Mouse (Mus musculus): ENCODE measurements around the gene Uqcc3. TPM values are rescaled to one million over a fixed set of nuclear protein-coding genes. Genes with fewer than 3 reads are reported as not detected.
A peak's percentile ranks its signal among the peaks of the same experiment; 100 is the strongest.

Gene Uqcc3
- 10 to 100 TPM; 32.3 to 35.6 TPM for total RNA-seq (2021)

DNA sequence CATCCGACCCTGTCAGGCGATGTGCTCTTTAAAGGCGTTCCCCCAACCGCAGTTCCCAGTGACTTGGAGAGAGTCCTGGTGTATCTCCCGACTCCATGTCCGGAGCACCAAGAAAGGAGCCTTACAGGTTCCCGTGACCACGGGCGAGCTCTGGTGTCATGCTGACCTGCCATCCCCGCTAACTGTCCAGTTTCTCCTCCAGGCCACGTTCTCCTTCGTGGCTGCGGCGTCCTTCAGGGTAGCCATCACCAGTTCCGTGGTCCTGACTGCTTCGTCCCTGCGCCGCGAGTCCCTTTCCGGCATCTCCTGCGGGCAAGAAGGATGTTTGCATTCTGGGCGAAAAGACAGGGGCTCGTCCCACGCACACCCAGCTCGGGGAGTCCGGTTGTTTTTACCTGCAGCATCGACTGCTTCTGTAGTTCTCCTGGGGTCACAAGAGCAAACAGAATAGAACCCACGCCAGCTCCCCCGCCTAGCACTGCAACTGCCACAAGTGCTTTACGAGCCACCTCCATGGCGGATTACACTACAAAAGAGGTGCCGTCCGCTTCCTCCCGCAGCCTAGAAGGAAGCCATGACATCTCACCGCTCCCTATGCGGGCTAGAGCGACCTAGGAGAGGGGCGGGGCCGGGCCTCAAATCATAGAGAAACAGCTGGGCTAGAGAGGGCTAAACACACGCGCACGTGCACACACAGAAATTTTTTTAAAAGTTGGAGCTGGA, at the start of gene Uqcc3:
TSS of gene Uqcc3 (minus strand) at position 613 of the 723 bp plus-strand sequence.
- DNase-seq (ENCODE audit: low spot score in 2 of 2), result peak; percentile 89 to 93
- intact Hi-C loops (cut with DNase I), result no loop called here

DNA sequence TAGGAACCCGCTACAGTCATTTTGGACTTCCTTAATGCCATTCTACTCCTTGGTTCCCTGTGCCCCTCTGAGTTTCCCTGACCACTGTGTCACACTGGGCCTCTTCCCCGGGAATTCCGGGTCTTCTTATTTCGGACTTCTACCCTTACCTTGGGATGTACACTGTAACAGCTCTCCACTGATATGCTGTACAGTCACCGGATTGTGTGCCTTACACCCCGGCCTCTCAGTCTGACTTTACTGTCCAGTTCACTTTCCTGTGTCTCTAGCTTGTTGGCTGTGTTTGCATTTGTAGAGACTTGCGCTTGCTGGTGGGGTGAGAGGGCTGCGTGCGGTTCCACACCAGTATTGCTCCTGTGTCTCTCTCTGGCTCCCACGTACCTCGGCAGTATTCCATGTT, 49.4 kb upstream of the Uqcc3 start:
- DNase-seq (ENCODE audit: low spot score in 2 of 2), result no peak
- intact Hi-C loops (cut with DNase I), result no loop called here

DNA sequence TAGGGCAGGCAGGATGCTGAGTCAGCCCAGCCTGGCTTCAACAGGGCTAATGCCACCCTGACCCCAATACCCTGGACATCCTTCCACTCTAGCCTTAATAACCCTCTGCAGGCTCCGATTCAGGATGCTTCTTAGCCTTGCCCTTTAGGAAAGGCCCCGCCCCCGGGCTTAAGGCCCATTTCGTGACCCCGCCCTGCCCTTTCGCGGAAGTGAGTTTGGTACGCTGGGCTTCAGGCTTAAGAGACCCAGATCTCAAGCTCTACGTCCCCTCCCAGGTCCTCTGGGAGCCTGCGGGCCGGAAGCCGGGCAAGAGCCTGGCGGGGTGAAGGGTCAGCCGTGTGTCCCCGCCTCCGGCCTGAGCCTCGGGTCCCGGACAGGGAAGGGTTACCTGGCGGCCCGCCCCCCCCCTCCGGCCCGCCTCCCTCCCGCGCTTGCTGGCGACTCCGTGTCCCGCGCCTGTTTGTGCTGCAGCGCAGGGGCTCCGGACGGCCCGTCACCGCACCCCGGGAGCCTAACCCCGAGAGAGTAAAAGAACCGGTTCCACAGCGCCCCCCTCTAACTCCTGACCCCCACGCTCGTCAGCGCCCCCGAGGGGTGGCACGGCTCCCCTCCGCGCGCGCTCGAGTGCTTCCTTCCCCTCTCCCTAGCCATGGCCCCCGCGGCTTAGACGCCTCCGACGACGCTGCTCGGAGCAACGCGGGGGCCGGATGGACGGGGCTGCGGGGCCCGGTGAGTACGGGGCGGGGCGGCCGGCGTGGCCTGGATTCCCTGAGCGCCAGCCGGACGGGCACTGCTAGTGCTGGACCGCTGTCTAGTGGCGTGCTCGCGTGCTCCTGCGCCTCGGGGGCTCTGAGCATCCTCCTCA, 48.7 kb upstream of the Uqcc3 start, which contains the start of the genes Rom1 and Eml3:
TSS of gene Rom1 (minus strand) at position 133 of the 865 bp plus-strand sequence.
TSS of gene Eml3 (plus strand) at position 329 of the 865 bp plus-strand sequence.
- peak; percentile 49 to 60 for DNase-seq (ENCODE audit: low spot score in 2 of 2)
- intact Hi-C loops (cut with DNase I), result no loop called here

DNA sequence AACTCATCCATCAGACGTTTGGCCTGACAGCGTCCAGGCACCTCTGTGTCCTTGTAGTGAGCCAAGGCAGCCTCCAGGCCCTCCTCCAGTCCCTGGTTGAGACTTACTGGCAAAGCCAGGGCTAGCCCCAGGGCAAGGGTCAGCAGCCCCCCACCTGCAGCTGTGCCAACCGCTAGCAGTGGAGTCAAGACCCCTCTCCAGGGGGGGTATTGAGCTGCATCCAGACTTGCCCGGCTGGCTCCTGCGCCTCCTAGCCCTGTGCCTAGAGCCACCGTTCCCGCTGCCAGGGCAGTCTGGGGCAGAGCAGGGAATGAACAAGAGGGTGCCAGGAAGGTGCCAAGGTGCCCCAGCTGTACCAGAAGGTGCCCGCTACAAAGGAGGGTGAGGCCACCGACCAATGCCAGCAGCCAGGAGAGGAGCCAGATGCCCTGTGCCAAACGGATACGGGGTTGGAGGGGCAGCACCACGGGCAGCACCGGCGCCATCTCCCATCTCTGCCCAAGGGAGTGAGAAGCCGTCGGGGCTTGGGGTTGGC, 48.0 kb upstream of the Uqcc3 start:
- intact Hi-C loops (cut with DNase I), result no loop called here
- DNase-seq (ENCODE audit: low spot score in 2 of 2), result no peak

DNA sequence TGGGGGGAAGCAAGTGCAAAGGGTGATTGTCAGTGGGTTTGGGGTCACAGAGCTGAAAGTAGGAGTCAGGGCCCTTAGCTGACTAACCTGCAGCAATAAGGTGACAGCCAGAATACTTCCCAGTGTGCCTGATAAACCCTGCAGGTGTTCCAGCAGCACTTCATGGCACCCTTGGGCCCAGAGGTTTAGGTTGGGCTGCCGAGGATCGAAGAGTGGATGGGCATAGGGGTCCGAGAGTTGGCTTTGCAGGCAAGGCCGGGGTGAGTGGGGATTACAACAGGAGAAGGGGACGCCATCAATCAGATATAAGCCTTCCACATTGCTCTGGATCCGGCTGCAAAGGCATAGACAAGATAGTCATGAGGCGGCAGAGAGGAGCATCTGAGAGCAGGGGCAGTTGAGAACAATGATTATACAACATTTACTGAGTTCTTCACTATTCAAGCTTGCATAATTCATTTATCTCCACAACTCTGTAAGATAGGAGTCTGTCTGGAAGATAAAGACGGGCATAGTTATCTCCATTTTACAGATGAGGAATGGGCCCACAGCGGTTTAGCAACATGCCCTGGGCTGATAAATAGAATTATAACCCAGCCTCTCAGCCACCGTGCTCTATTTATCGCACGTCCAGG, 47.3 kb upstream of the Uqcc3 start:
- DNase-seq (ENCODE audit: low spot score in 2 of 2), result no peak
- intact Hi-C loops (cut with DNase I), result no loop called here

DNA sequence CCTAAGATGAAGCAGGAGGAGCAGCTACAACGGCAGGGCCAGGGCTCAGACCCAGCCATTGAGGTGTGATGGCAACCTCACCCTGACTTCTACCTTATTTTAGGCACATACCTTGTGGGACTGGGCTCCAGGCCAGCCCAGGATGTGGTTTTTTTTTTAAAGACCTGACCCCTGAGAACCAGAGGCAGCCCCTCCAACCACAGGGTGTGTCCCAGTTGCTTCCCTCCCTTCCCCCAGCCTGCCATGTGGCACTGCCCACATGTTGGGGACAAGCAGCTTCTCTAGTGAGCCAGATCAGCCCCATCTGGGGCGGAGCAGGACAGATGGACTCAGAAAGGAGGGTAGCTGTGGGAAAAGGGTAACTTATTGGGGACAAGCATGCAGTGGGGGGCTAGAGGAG, 46.0 kb upstream of the Uqcc3 start:
- DNase-seq (ENCODE audit: low spot score in 2 of 2), result peak in 1 of 2 experiments; percentile 24
- intact Hi-C loops (cut with DNase I), result no loop called here

DNA sequence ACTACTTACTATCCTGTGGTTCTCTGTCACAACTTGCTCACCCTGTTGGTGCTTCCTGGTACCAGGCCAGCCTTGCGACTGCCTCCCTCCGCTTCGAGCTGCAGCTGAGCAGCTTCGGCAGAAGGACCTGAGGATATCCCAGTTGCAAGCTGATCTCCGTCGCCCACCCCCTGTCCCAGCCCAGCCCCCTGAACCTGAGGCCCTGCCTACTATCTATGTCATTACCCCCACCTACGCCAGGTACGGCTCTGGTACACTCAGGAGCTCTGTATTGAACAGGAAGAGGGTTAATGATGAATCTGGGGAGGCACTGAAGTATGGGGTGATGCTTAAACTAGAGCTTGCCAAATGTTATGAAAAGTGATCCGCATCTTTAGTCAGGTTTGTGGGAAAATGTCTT, 41.0 kb upstream of the Uqcc3 start:
- DNase-seq (ENCODE audit: low spot score in 2 of 2), result no peak
- intact Hi-C loops (cut with DNase I), result no loop called here

DNA sequence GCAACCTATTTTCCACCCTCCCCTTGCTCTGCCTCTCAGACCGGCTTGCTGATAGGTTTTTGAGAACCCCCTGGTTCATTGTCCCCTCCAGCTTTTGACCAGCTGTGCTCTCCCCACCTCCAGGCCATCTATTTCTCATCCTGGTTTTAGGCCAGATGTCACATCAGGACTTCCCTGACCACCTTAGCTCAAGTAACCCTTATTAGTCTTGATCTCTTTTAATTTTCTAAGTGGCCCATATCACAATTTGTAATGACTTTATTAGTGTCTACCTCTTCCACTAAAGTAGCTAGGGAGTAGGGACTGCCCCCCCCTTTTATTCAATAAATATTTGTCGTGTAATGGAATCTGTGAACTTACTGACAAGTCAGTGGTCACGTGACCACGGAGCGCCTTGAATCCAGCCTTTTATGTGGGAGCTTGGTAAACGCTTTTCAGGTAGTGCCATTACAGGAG, 40.1 kb upstream of the Uqcc3 start:
- intact Hi-C loops (cut with DNase I), result no loop called here
- peak; percentile 27 to 35 for DNase-seq (ENCODE audit: low spot score in 2 of 2)

DNA sequence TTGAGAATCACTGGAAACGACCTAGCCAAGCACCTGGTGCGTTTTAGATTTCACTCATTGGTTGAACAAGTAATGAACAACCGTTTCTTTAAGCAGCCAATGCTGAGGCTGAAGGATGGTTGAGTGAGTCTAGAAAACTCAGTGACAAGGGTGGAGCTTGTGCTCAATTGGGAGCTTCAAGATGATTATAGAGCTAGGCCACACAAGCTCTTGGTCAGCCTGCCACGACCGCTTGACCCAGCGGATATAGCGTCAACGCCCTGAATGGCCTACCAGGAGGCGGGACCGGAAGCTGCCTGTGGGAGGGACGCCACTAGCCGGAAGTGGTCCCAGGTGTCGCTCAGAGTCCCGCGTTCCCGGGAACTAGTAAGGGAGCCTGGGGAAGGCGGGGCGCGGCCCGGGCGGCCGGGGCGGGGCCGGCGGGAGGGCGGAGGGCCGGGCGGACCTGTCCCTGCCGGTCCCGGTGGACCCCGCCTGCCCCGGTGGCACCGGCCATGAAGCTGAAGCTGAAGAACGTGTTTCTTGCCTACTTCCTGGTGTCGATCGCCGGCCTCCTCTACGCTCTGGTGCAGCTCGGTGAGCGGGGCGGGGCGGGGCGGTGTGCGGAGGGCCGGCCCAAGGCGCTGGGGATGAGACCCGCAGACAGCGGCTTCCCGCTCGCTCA, 39.5 kb upstream of the Uqcc3 start, which contains the start of gene B3gat3:
TSS of gene B3gat3 (plus strand) at position 302 of the 664 bp plus-strand sequence.
- DNase-seq (ENCODE audit: low spot score in 2 of 2), result peak; percentile 96 to 97
- intact Hi-C loops (cut with DNase I), result no loop called here

DNA sequence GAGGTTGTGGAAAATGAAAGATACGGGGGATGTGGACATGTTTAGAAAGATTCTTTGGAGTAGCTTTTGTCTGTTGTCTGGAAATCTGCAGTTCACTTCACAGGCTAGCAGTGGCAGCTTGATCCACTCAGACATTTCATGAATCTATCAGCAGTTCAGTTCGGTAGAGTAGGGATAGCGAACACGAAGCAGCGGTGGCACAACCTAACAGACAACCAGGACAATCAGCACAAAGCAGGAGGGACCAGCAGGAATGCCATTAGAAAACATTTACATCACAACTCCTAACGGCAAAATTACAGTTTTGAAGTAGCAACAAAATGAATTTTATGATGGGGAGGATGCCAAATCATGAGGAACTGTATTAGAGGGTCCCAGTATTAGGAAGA, 39.0 kb upstream of the Uqcc3 start:
- intact Hi-C loops (cut with DNase I), result no loop called here
- DNase-seq (ENCODE audit: low spot score in 2 of 2), result no peak

DNA sequence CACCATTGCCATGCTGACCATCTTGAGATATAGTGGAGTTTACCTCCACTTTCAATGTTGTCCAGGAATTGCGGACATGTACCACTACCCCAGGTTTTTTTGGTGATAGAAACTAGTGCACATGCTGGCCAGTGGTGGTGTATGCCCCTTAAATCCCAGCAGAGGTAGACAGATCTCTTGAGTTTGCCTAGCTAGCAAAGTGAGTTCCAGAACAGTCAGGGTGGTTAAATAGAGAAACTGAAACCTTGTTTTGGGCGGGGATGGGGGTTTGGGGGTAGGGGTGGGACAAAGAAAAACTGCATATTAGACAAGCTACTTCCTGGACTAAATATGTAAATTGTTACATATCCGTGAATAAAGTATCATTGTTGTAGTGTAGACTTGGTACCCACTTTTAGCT, 38.3 kb upstream of the Uqcc3 start:
- no peak for DNase-seq (ENCODE audit: low spot score in 2 of 2)
- intact Hi-C loops (cut with DNase I), result no loop called here

DNA sequence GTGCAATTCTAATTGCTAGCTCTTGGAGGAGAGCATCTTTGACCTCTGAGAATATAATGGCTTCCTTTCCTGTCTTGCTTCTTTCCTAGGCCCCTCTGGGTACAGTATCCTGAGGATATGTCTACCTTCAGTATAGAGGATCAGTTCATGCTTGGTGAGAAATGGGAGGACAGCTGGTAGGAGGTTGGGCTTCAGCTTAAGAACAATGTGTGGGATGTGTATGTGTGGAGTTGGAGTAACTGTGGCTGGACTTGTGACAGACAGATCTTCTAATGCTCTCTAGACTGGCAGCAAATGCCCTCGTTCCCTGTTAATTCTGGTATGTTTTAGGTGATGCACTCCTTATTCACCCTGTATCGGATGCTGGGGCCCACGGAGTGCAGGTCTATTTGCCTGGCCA, 33.5 kb upstream of the Uqcc3 start:
- intact Hi-C loops (cut with DNase I), result no loop called here
- DNase-seq (ENCODE audit: low spot score in 2 of 2), result peak; percentile 28 to 85

DNA sequence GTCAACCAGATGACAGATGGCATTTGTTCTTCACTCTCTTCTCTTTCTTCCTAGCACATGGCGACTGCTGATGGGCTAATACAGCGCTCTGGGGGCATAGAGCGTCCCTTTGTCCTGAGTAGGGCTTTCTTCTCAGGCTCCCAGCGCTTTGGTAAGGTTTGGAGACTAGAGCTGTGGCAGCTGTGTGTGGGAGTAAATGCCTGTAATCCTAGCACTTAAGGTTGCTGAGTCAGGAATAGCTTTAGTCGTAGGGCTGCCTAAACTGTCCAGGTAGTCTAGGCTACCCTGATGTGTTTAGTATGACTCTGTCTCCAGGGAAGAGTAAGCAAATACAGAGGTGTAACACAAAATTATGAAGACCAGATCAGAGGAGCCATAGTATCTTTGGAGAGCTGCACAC, 31.1 kb upstream of the Uqcc3 start:
- DNase-seq (ENCODE audit: low spot score in 2 of 2), result peak; percentile 34 to 81
- intact Hi-C loops (cut with DNase I), result loop anchor here (2.0 kb wide), 1 partner anchor 13 kb away; the partner anchor contains the start of gene Ganab

DNA sequence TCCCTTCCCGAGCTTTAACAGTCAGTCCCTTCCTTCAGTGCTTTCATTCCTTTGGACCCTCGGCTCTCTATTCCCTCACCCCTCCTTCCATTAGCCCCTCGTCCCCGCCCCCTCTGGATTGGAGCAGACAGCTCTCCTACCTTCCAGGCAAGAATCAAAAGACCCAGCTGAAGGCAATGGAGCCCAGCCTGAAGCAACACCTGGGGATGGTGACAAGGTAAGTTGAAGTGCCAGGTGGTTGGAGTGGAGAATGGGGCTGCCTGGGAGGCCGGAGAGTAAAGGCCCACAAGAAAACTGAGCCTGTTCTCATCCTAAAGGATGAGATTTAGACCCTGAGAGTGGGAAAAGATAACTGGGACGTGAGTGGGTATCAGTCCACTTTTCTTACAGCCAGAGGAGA, 27.8 kb upstream of the Uqcc3 start:
- intact Hi-C loops (cut with DNase I), result no loop called here
- DNase-seq (ENCODE audit: low spot score in 2 of 2), result no peak

DNA sequence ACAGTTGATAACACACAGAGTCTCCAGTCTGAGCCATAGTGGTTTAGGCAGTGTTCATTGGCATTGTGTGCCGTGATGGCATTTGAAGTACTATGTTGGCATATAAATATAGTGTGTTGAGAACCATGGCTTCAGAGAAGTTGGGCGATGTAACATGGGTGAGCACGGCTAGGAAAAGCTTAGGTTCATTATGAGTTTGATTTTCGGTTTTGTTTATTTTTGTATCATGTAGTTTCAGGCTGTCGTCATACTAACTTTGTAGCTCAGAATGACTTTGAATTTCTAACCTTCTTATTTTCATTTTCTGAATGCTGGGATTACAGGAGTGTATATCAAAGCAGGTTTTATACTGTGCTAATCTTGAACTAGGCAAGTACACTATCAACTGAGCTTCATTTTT, 22.7 kb upstream of the Uqcc3 start:
- DNase-seq (ENCODE audit: low spot score in 2 of 2), result no peak
- intact Hi-C loops (cut with DNase I), result no loop called here

DNA sequence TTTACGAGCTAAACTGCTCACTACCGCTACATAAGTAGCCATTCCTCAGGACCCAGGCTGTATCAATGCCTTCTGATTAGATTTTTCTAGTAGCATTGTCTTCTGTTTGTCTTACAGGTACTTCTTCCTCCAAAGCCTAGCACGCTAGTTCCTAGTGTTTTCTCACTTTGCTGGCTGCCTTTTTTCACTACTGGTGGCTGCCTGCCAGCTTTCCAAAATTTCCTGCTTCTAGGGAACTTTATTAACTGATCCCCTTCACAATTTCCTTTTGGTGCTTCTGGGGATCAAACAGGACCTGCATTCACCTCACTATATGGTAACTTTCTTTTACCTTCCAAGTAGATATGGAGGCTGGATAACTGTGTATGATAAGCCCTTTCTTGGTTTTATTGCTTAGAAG, 18.4 kb upstream of the Uqcc3 start:
- intact Hi-C loops (cut with DNase I), result loop anchor here (2.0 to 5.0 kb wide), 2 partner anchors 14 to 53 kb away; partner anchors contain the start of gene Tut1
- no peak for DNase-seq (ENCODE audit: low spot score in 2 of 2)

DNA sequence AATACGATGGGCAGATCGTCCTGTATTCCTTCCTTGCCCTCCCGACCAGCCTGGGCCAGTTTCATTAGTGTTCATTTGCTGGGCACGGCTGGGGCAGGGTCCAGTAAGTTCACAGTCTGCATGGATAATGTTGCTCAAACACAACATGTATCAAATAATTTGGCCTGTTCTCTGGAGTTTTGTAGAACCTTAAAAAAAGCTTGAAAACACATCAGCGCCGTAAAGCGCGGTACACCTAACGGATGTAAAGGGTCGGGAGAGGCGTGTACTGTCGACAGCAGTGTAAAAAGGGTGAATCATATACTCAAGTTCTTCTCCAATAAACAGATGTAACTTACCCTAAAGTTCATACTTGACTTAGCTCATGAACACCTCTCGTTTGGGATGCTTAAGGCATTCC, 17.9 kb upstream of the Uqcc3 start:
- DNase-seq (ENCODE audit: low spot score in 2 of 2), result peak in 1 of 2 experiments; percentile 5
- intact Hi-C loops (cut with DNase I), result loop anchor here (2.0 to 5.0 kb wide), 2 partner anchors 14 to 54 kb away; partner anchors contain the start of gene Tut1

DNA sequence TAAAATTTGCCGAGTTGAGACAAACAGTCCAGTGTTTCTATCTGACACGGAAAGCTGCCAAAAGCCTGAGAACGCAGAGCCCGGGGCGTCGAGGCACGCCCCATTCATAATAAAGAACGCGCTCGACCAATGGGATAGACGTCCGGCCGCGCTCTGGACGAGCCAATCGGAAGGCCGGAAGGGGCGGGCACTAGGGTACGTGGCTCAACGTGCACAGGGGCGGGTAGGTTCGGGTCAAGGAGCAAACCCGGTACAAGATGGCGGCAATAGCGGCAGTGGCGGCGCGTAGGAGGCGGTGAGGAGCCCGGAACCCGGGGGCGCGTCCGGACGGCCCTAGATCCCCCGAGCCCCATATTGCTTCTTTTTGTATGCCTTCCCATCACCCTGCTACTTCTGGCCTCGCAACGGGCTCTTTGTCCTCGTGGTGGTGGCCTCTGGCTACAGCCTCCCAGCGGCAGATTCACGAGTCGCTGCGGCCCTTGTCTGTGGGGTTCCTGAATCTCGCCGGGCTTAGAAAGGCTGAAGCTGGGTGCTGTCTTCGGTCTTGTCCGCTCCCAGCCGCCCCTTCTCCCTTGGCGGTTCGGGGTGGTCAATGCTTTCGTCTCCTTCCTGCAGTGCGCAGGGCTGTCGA, 17.3 kb upstream of the Uqcc3 start, which contains the start of gene Ganab:
TSS of gene Ganab (plus strand) at position 207 of the 631 bp plus-strand sequence.
- peak; percentile 97 to 98 for DNase-seq (ENCODE audit: low spot score in 2 of 2)

More for the DNA sequence above, 17.3 kb upstream of the Uqcc3 start, which contains the start of gene Ganab:
- intact Hi-C loops (cut with DNase I), result loop anchor here (2.0 to 5.0 kb wide), 2 partner anchors 15 to 54 kb away; partner anchors contain the start of gene Tut1
